Mouse (Mus musculus) kidney, embryonic 14.5 days (tissue): Measurements from ENCODE around the gene Ccdc15. TPM values are rescaled to one million over a fixed set of nuclear protein-coding genes. Genes with fewer than 3 reads are reported as not detected.

Source experiments
- ATAC-seq: fragments of 200-750 bp; cut with Nextera tagmentation; 2 replicates; pipeline ENCODE4 v1.8.0; 2017; ENCODE audit warnings: moderate number of reproducible peaks, mild to moderate bottlenecking, moderate TSS enrichment, moderate library complexity; ENCODE audit not compliant: low FRiP score, low TSS enrichment
- H3K27ac ChIP-seq: fragments of 300-500 bp; sonication (generic); 2 replicates; pipeline ENCODE4 v1.5.1; 2014; ENCODE audit warnings: low read depth, mild to moderate bottlenecking, low read length, moderate library complexity, mixed read lengths
- H3K27me3 ChIP-seq: fragments of 300-500 bp; sonication (generic); 2 replicates; pipeline ENCODE4 v1.6.1; 2014; ENCODE audit warnings: mild to moderate bottlenecking, low read length; ENCODE audit not compliant: control insufficient read depth, insufficient read depth
- H3K36me3 ChIP-seq: fragments of 300-500 bp; sonication (generic); 2 replicates; pipeline ENCODE4 v1.6.1; 2014; ENCODE audit warnings: low read length, mixed read lengths; ENCODE audit not compliant: control insufficient read depth, insufficient read depth
- H3K4me1 ChIP-seq: fragments of 300-500 bp; sonication (generic); 2 replicates; pipeline ENCODE4 v1.6.1; 2014; ENCODE audit warnings: low read length, mixed read lengths; ENCODE audit not compliant: control insufficient read depth, insufficient read depth
- H3K4me2 ChIP-seq: fragments of 300-500 bp; sonication (generic); replicated peaks from 2 replicates; pipeline ENCODE4 v1.6.1; 2014; ENCODE audit warnings: low read depth, mild to moderate bottlenecking, low read length
- H3K4me3 ChIP-seq: fragments of 300-500 bp; sonication (generic); 2 replicates; pipeline ENCODE4 v1.5.1; 2014; ENCODE audit warnings: mild to moderate bottlenecking, low read length
- H3K9ac ChIP-seq: fragments of 300-500 bp; sonication (generic); 2 replicates; pipeline ENCODE4 v1.6.1; 2014; ENCODE audit warnings: low read depth, mild to moderate bottlenecking, low read length, moderate library complexity
- H3K9me3 ChIP-seq: fragments of 300-500 bp; sonication (generic); 2 replicates; pipeline ENCODE4 v1.6.1; 2016; ENCODE audit warnings: low read length; ENCODE audit not compliant: control insufficient read depth
- WGBS: fragments of 180-500 bp; shearing (Covaris S2); extraction: QIAGEN DNeasy Blood & Tissue Kit; methylation state at CpG from one replicate; pipeline ENCODE4 v1.1.7; 2014; 5-methylcytosine and 5-hydroxymethylcytosine counted together
- polyA plus RNA-seq: library from polyadenylated mRNA; unstranded; fragments of >200 nt; fragmentation: Nextera tagmentation; extraction: Ambion mirVana; gene quantifications from 2 replicates; pipeline ENCODE4 v1.2.1, GENCODE M21; 2014

Gene Ccdc15
- polyA plus RNA-seq, 1 experiment from 2014 or later, result 8.2 TPM

DNA sequence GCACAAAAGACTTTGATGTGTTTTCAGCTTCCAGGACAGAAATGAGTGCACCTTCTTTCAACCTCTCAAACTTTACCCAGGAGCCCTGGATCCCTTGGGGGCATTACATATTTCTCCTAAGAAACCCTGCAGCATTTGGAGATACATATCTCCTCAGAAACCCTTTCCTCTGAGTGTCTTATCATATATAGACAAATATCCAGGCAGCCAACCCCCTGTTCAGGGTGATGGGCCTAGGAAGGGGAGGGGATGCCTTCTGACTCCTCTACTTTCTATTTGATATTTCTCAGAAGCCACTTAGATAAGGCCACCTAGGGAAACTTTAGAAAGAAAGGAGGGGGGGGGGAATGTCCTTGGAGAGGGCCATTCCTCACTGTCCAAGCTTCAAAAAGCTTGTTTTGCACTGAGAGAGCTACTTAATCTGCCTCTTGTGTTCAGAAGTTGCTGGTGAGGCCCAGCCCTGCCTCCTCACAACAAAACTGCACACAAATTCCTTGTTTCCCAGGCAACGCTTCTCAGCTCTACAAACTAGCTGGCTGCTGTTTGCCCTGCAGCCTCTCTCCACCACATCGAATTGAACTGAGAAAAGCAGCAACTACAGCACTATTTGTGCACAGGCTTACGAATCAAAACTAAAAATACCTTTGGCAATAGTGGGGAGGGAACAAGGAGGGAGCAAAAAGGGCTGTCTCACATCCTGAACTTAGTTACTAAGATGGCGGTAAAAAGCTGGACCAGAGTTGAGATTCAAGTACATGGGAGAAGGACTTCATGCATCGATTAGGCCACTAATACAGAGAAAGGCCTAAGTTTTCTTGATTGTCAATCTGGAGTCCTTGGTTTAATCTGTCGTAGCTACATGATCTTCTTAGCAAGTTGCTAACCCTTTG lies 11.3 kb upstream of the Ccdc15 start:
- no peak overlapping the region for H3K4me2 ChIP-seq
- no peaks in the 10 kb centered on the region for H3K36me3 ChIP-seq
- H3K4me3 ChIP-seq, result no peak overlapping the region
- H3K27me3 ChIP-seq, result no peaks in the 10 kb centered on the region
- no peaks in the 10 kb centered on the region for H3K4me1 ChIP-seq
- H3K9ac ChIP-seq, result no peak overlapping the region
- ATAC-seq, result peak; percentile 57; the same call in 1 of the 2 replicates
- 65% methylated on average over 6 of the region's 6 CpGs for WGBS
- no peak overlapping the region for H3K27ac ChIP-seq
- no peaks in the 10 kb centered on the region for H3K9me3 ChIP-seq

GRCm38 (mm10) chr9:37358713-37359330 lies 10.6 kb upstream of the Ccdc15 start:
- Histone ChIP-seq H3K4me1 (no peaks in the 10 kb centered on the region), H3K36me3 (no peaks in the 10 kb centered on the region), H3K9ac (no peak overlapping the region), H3K4me2 (no peak overlapping the region), H3K27ac (no peak overlapping the region), H3K9me3 (no peaks in the 10 kb centered on the region), H3K4me3 (no peak overlapping the region), H3K27me3 (no peaks in the 10 kb centered on the region)
- ATAC-seq, result no peak
- WGBS, result 85% methylated on average over 7 of the region's 7 CpGs

GRCm38 (mm10) chr9:37354485-37354884 lies 6.3 kb upstream of the Ccdc15 start:
- Histone ChIP-seq H3K9ac (no peak overlapping the region), H3K4me1 (no peaks in the 10 kb centered on the region), H3K27ac (no peak overlapping the region), H3K36me3 (no peaks in the 10 kb centered on the region), H3K27me3 (no peaks in the 10 kb centered on the region), H3K4me3 (no peak overlapping the region), H3K9me3 (no peaks in the 10 kb centered on the region), H3K4me2 (no peak overlapping the region)
- ATAC-seq, result no peak
- 74% methylated on average over 1 of the region's 1 CpGs for WGBS

DNA sequence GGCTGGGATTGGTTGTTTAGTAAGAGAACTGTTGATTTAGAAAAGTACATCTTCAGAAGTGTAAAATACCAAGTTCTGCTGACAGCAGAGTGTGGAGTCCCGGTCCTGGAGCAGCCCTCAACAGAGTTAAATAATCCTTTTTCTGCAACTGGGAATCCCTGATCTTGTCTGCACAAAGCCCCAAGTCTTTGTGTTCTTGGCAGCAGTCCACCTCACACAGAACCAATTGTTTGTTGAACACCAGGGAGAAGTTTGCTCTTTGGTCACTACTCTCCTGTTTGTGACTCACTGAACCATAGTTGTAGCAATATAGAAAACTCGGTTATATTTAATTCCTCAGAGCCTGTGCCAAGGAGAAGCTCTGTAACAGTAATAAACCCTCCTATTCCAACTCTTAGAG lies 3.0 kb upstream of the Ccdc15 start:
- H3K4me2 ChIP-seq, result no peak overlapping the region
- no peak overlapping the region for H3K9ac ChIP-seq
- WGBS, result 58% methylated on average over 2 of the region's 2 CpGs
- H3K27ac ChIP-seq, result no peak overlapping the region
- H3K4me1 ChIP-seq, result peaks cover 7% of the 10 kb centered on the region; the same call in 1 of the 2 replicates
- H3K4me3 ChIP-seq, result no peak overlapping the region
- ATAC-seq, result no peak
- no peaks in the 10 kb centered on the region for H3K27me3 ChIP-seq
- no peaks in the 10 kb centered on the region for H3K9me3 ChIP-seq
- H3K36me3 ChIP-seq, result no peaks in the 10 kb centered on the region

GRCm38 (mm10) chr9:37349050-37349449 lies 818 bp upstream of the Ccdc15 start:
- Histone ChIP-seq H3K4me3 (peak overlapping the region; percentile 75), H3K27ac (no peak overlapping the region), H3K36me3 (no peaks in the 10 kb centered on the region), H3K4me2 (peak overlapping the region; percentile 80), H3K27me3 (no peaks in the 10 kb centered on the region), H3K4me1 (peaks cover 7% of the 10 kb centered on the region; the same call in 1 of the 2 replicates), H3K9ac (peak overlapping the region; percentile 82), H3K9me3 (no peaks in the 10 kb centered on the region)
- no peak for ATAC-seq
- WGBS, result 95% methylated on average over 3 of the region's 3 CpGs

DNA sequence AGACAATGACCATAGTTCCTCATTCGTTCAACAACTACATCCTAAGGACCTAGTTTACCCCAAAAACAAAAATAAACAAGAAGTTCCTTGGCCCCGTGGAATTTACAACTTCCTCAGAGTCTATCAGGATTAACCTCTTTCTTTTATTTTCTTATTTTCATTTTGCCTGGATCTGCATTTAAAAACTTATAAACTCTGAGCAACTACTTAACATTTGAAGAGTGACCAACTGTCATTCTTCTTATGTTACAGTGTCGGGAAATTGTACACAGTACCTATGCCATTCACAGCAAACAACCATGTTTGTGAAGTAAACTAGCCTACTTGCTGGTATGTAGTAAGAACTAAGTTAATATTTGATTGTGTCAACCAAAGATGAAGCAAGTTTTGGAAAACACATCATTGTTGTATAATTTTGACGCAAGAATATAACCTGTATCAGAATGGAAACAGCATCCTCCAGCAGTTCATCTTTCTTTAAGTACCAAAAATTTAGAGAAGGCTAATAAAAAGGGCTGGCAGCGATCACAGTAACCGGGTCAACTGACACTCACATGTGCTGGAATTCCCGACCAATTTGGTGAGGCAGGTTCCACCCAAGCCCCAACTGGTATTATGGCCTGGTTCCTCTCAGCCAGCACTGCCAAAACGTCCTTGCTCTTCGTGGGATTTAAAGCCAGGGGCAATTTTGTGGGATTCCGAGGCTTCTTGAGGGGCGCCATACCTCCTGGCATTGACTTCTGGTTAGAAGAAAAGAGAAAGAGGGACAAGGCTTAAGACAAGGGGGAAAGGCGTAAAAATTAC lies 846 bp downstream of the Ccdc15 start:
- H3K4me2 ChIP-seq, result peak overlapping the region; percentile 80
- WGBS, result 17% methylated on average over 12 of the region's 12 CpGs
- H3K4me1 ChIP-seq, result peaks cover 7% of the 10 kb centered on the region; the same call in 1 of the 2 replicates
- H3K36me3 ChIP-seq, result no peaks in the 10 kb centered on the region
- peak; percentile 3; the same call in 1 of the 2 replicates for ATAC-seq
- H3K4me3 ChIP-seq, result peak overlapping the region; percentile 75
- peak overlapping the region; percentile 82 for H3K9ac ChIP-seq
- peak overlapping the region; percentile 94 for H3K27ac ChIP-seq
- H3K27me3 ChIP-seq, result no peaks in the 10 kb centered on the region
- H3K9me3 ChIP-seq, result no peaks in the 10 kb centered on the region

DNA sequence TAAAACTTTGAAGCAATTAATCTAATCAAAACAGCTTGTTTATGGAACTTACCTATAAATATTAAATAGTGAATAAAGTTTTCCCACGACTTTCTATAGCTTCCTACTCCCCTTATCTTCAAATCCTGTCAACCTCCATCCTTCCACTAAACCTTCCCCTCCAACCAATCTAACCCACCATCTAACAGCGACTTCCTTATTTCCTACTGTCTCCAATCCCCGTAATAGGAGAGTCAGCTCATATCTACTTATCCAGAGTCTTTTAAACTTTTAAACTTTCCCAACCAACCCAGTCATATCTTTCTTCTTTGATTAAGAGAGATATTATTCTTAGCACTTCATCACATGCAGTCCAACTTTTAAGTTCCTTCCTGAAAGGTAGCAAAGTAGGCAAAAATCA lies 2.8 kb downstream of the Ccdc15 start:
- H3K4me3 ChIP-seq, result no peak overlapping the region
- no peaks in the 10 kb centered on the region for H3K27me3 ChIP-seq
- no peak for ATAC-seq
- H3K36me3 ChIP-seq, result no peaks in the 10 kb centered on the region; the same call in 1 of the 2 replicates
- no peak overlapping the region for H3K27ac ChIP-seq
- H3K4me1 ChIP-seq, result peaks cover 7% of the 10 kb centered on the region; the same call in 1 of the 2 replicates
- H3K9ac ChIP-seq, result no peak overlapping the region
- 81% methylated on average over 3 of the region's 3 CpGs for WGBS
- H3K4me2 ChIP-seq, result no peak overlapping the region
- H3K9me3 ChIP-seq, result no peaks in the 10 kb centered on the region

GRCm38 (mm10) chr9:37329456-37329855 lies 18.8 kb downstream of the Ccdc15 start:
- Histone ChIP-seq H3K4me3 (no peak overlapping the region), H3K36me3 (no peaks in the 10 kb centered on the region), H3K27me3 (no peaks in the 10 kb centered on the region), H3K4me1 (no peaks in the 10 kb centered on the region), H3K9ac (no peak overlapping the region), H3K9me3 (no peaks in the 10 kb centered on the region), H3K27ac (no peak overlapping the region), H3K4me2 (no peak overlapping the region)
- 51% methylated on average over 3 of the region's 3 CpGs for WGBS
- ATAC-seq, result no peak
